Mouse (Mus musculus) spleen, adult 2 months (tissue): ENCODE data around the gene Sucla2.

Source experiments
- CTCF ChIP-seq: fragments of 200-500 bp; IDR thresholded peaks from 2 replicates; pipeline ENCODE4 v1.5.1; 2011; ENCODE audit warnings: mild to moderate bottlenecking, inconsistent platforms; ENCODE audit not compliant: insufficient read depth, insufficient read length, insufficient replicate concordance; ENCODE audit errors: extremely low read depth
- POLR2A ChIP-seq: fragments of 200-500 bp; IDR thresholded peaks from 2 replicates; pipeline ENCODE4 v1.6.1; 2011; ENCODE audit warnings: low read depth, low read length, inconsistent platforms

GRCm38 (mm10) chr14:73592166-73592565 is 67.0 kb downstream of the Sucla2 start:
- TF ChIP-seq POLR2A (no peak), CTCF (no peak)
